Comparison of ENCODE assay signal across 8 mouse cellular contexts in genomic region chr8:126258175-126258781, GRCm38 (mm10). TPM values are rescaled to one million over a fixed set of nuclear protein-coding genes. Genes with fewer than 3 reads are reported as not detected.
DNase-seq lines count a peak whose midpoint lies in the region; ATAC-seq and TF ChIP-seq lines count a peak whose summit lies in the region.

No protein-coding gene starts in this region.

- H3K9ac ChIP-seq in forebrain, embryonic 13.5 days: no peak overlapping the region
- H3K9ac ChIP-seq in lung, embryonic 14.5 days: no peak overlapping the region

- 0 out of 2 replicates have a peak, but pooled peaks cover 3% of the 10 kb centered on the region for H3K4me1 ChIP-seq in E14TG2a.4 (replicated peaks; ENCODE audit: low read depth, low read length)
- peaks cover 4% of the 10 kb centered on the region; the same call in 1 of the 2 replicates for H3K4me1 ChIP-seq in forebrain, embryonic 13.5 days
- H3K4me1 ChIP-seq in lung, embryonic 14.5 days (ENCODE audit: insufficient read depth): no peaks in the 10 kb centered on the region

- TF ChIP-seq CTCF in E14TG2a.4 (conservative IDR thresholded peaks at IDR 0.05; ENCODE audit: low read length): peak; percentile 32
- TF ChIP-seq CTCF in lung, embryonic 14.5 days (IDR thresholded peaks at IDR 0.05; ENCODE audit: low read depth): peak; percentile 84

- DNase-seq in c-Kit-positive CD71-positive TER-119-positive erythroid progenitor cells, embryonic 14.5 days (ENCODE audit: low spot score): peak; percentile 5
- peak; percentile 75 to 83 for DNase-seq in heart, postnatal 10 days
- peak; percentile 78 for DNase-seq in layer of hippocampus, adult 11-12 months (ENCODE audit: low spot score)
- DNase-seq in lung, embryonic 14.5 days: peak; percentile 85
- peak; percentile 62 for DNase-seq in ovary, postnatal 14 days (ENCODE audit: low spot score)
- peak; percentile 58 to 61 for DNase-seq in thymus, postnatal 36 days

- H3K4me2 ChIP-seq in forebrain, embryonic 13.5 days: peak overlapping the region; percentile 52
- peak overlapping the region; percentile 41 for H3K4me2 ChIP-seq in lung, embryonic 14.5 days

- intact Hi-C loops in heart, postnatal 10 days (cut with DNase I): loop anchor here (5.0 to 10.0 kb wide), 4 partner anchors 124 to 719 kb away; no protein-coding TSS in a partner anchor

- peak; percentile 81 for ATAC-seq in forebrain, embryonic 13.5 days
- ATAC-seq in lung, embryonic 14.5 days (ENCODE audit: insufficient read depth): peak; percentile 71; the same call in 1 of the 2 replicates

- H3K36me3 ChIP-seq in E14TG2a.4 (ENCODE audit: insufficient read depth, low read length): no peaks in the 10 kb centered on the region
- no peaks in the 10 kb centered on the region for H3K36me3 ChIP-seq in forebrain, embryonic 13.5 days (ENCODE audit: poor library complexity, severe bottlenecking)
- no peaks in the 10 kb centered on the region for H3K36me3 ChIP-seq in lung, embryonic 14.5 days (ENCODE audit: insufficient read depth)

- no peaks in the 10 kb centered on the region for H3K27me3 ChIP-seq in E14TG2a.4 (ENCODE audit: insufficient read depth, low read length)
- no peaks in the 10 kb centered on the region for H3K27me3 ChIP-seq in forebrain, embryonic 13.5 days
- no peaks in the 10 kb centered on the region for H3K27me3 ChIP-seq in lung, embryonic 14.5 days (ENCODE audit: insufficient read depth, low read length)

- H3K9me3 ChIP-seq in E14TG2a.4 (ENCODE audit: low read length): no peaks in the 10 kb centered on the region
- no peaks in the 10 kb centered on the region for H3K9me3 ChIP-seq in forebrain, embryonic 13.5 days (replicated peaks)
- H3K9me3 ChIP-seq in lung, embryonic 14.5 days (ENCODE audit: low read depth, low read length): no peaks in the 10 kb centered on the region

- H3K4me3 ChIP-seq in E14TG2a.4 (replicated peaks; ENCODE audit: low read length): no peak overlapping the region
- H3K4me3 ChIP-seq in forebrain, embryonic 13.5 days: no peak overlapping the region
- no peak overlapping the region for H3K4me3 ChIP-seq in lung, embryonic 14.5 days (ENCODE audit: low read depth, low read length)

- no peak overlapping the region for H3K27ac ChIP-seq in forebrain, embryonic 13.5 days
- H3K27ac ChIP-seq in lung, embryonic 14.5 days (ENCODE audit: low read depth): no peak overlapping the region

- WGBS in forebrain, embryonic 13.5 days: 4% methylated on average over 15 of the region's 15 CpGs
- WGBS in lung, embryonic 14.5 days: 4% methylated on average over 15 of the region's 15 CpGs

RNA-seq across cellular contexts. Expression of gene Slc35f3, which starts 40.1 kb away (rescaled TPM):
- 0.18 and 0.26 TPM in 2 replicates for polyA plus RNA-seq in forebrain, embryonic 13.5 days (2015; fragmentation: Nextera tagmentation; extraction: Ambion mirVana)
- not detected for total RNA-seq in heart, postnatal 10 days (2021)
- polyA plus RNA-seq in lung, embryonic 14.5 days (2014; fragmentation: Nextera tagmentation; extraction: Ambion mirVana): 0.42 and 0.53 TPM in 2 replicates

Comparison
In these comparisons a context has a peak if more than half of its experiments do, and no peak if none do; other contexts are left out.
1. DNase-seq: peak in every context shown above with its lines; median percentile 85 in lung, embryonic 14.5 days; 79 in heart, postnatal 10 days; 78 in layer of hippocampus, adult 11-12 months; 62 in ovary, postnatal 14 days; 60 in thymus, postnatal 36 days; 5 in c-Kit-positive CD71-positive TER-119-positive erythroid progenitor cells, embryonic 14.5 days.